Mouse (Mus musculus) lung, adult 2 months (tissue): ENCODE measurements around the gene Hexim1.

Experiments
- CTCF ChIP-seq: fragments of 200-500 bp; IDR thresholded peaks from 2 replicates; pipeline ENCODE4 v1.5.1; 2011; ENCODE audit warnings: mild to moderate bottlenecking, low read length, control low read depth; ENCODE audit not compliant: insufficient read depth
- POLR2A ChIP-seq: fragments of 200-500 bp; IDR thresholded peaks from 2 replicates; pipeline ENCODE4 v1.6.1; 2011; ENCODE audit warnings: low read depth, mild to moderate bottlenecking, control low read depth, low read length, borderline replicate concordance; ENCODE audit errors: extremely low read depth

GRCm38 (mm10) chr11:103096979-103097894 lies 18.8 kb upstream of the Hexim1 start:
- TF ChIP-seq CTCF (no peak), POLR2A (no peak)
